Mouse (Mus musculus) forebrain, embryonic 11.5 days (tissue): ENCODE data around the gene Scyl3. TPM values are rescaled to one million over a fixed set of nuclear protein-coding genes. Genes with fewer than 3 reads are reported as not detected.

Experiments used
- ATAC-seq: fragments of 200-750 bp; cut with Nextera tagmentation; replicated peaks from 2 replicates; pipeline ENCODE4 v1.8.0; 2017; ENCODE audit warnings: moderate TSS enrichment; ENCODE audit not compliant: low FRiP score
- DNase-seq: peaks from one replicate; pipeline ENCODE4 v3.0.0-alpha.2; 2017; ENCODE audit warnings: low spot score
- H3K27ac ChIP-seq: fragments of 300-500 bp; sonication (generic); 2 replicates; pipeline ENCODE4 v1.5.1; 2014; ENCODE audit warnings: low read depth, low read length
- H3K27me3 ChIP-seq: fragments of 300-500 bp; sonication (generic); 2 replicates; pipeline ENCODE4 v1.6.1; 2014; ENCODE audit warnings: mild to moderate bottlenecking, low read length, mixed read lengths; ENCODE audit not compliant: control insufficient read depth, insufficient read depth
- H3K36me3 ChIP-seq: fragments of 300-500 bp; sonication (generic); 2 replicates; pipeline ENCODE4 v1.6.1; 2014; ENCODE audit warnings: mild to moderate bottlenecking, low read length, moderate library complexity, mixed read lengths; ENCODE audit not compliant: control insufficient read depth, insufficient read depth
- H3K4me1 ChIP-seq: fragments of 300-500 bp; sonication (generic); replicated peaks from 2 replicates; pipeline ENCODE4 v1.6.1; 2014; ENCODE audit warnings: low read length, mixed read lengths; ENCODE audit not compliant: control insufficient read depth, insufficient read depth
- H3K4me2 ChIP-seq: fragments of 300-500 bp; sonication (generic); 2 replicates; pipeline ENCODE4 v1.6.1; 2014; ENCODE audit warnings: low read depth, mild to moderate bottlenecking, low read length, moderate library complexity, mixed read lengths; ENCODE audit not compliant: severe bottlenecking
- H3K4me3 ChIP-seq: fragments of 300-500 bp; sonication (generic); 2 replicates; pipeline ENCODE4 v1.5.1; 2014; ENCODE audit warnings: low read depth, low read length
- H3K9ac ChIP-seq: fragments of 300-500 bp; sonication (generic); 2 replicates; pipeline ENCODE4 v1.6.1; 2014; ENCODE audit warnings: low read length
- H3K9me3 ChIP-seq: fragments of 300-500 bp; sonication (generic); 2 replicates; pipeline ENCODE4 v1.6.1; 2016; ENCODE audit warnings: low read length, mixed read lengths; ENCODE audit not compliant: control insufficient read depth
- WGBS: fragments of 180-500 bp; shearing (Covaris S2); extraction: QIAGEN DNeasy Blood & Tissue Kit; methylation state at CpG from one replicate; pipeline ENCODE4 v1.1.7; 2014; 5-methylcytosine and 5-hydroxymethylcytosine counted together
- polyA plus RNA-seq: library from polyadenylated mRNA; unstranded; fragments of >200 nt; fragmentation: Nextera tagmentation; extraction: Ambion mirVana; gene quantifications from 2 replicates; pipeline ENCODE4 v1.2.1, GENCODE M21; 2014

Gene Scyl3
- polyA plus RNA-seq, 1 experiment from 2014 or later: 20.1 TPM

DNA sequence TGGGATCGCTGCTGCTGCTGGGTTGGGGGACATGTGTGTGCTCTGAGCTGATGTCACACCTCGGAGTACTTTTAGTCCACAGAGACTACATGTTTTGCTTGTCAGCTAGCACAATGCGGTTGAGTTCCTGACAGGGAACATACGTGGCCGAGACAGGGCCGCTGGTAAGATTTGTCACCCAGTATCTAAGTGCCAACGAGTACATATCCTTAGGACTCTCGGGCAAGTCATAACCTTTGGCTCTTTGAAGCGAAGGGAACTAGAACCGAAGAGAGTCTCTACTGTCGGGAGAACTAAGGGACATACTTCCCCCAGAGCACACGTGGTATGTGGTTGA, 1.5 kb downstream of the Scyl3 start:
- Histone ChIP-seq H3K36me3 (no peaks in the 10 kb centered on the region), H3K4me2 (peak overlapping the region; percentile 64), H3K27ac (no peak overlapping the region), H3K27me3 (no peaks in the 10 kb centered on the region), H3K9me3 (no peaks in the 10 kb centered on the region), H3K4me1 (peaks cover 3% of the 10 kb centered on the region; the same call in 1 of the 2 replicates), H3K9ac (peak overlapping the region; percentile 93), H3K4me3 (peak overlapping the region; percentile 89)
- ATAC-seq (no peak), DNase-seq (no peak)
- WGBS: 9% methylated on average over 12 of the region's 12 CpGs

- DNase-seq (no peak), ATAC-seq (no peak)
- Histone ChIP-seq H3K4me2 (no peak overlapping the region), H3K36me3 (no peaks in the 10 kb centered on the region), H3K9me3 (no peaks in the 10 kb centered on the region), H3K9ac (no peak overlapping the region), H3K27ac (no peak overlapping the region), H3K27me3 (no peaks in the 10 kb centered on the region), H3K4me1 (peaks cover 3% of the 10 kb centered on the region; the same call in 1 of the 2 replicates), H3K4me3 (no peak overlapping the region)
- 82% methylated on average over 8 of the region's 8 CpGs for WGBS
Observed at GRCm38 (mm10) chr1:163931801-163932200, 2.9 kb downstream of the Scyl3 start.

GRCm38 (mm10) chr1:163934591-163934990, 5.7 kb downstream of the Scyl3 start:
- no peak for DNase-seq
- H3K36me3 ChIP-seq: no peaks in the 10 kb centered on the region
- peaks cover 3% of the 10 kb centered on the region; the same call in 1 of the 2 replicates for H3K4me1 ChIP-seq
- H3K9me3 ChIP-seq: no peaks in the 10 kb centered on the region
- no peak overlapping the region for H3K27ac ChIP-seq
- no peaks in the 10 kb centered on the region for H3K27me3 ChIP-seq
- no peak overlapping the region for H3K4me2 ChIP-seq
- no peak overlapping the region for H3K4me3 ChIP-seq
- 93% methylated on average over 2 of the region's 2 CpGs for WGBS
- ATAC-seq: no peak
- H3K9ac ChIP-seq: no peak overlapping the region

DNA sequence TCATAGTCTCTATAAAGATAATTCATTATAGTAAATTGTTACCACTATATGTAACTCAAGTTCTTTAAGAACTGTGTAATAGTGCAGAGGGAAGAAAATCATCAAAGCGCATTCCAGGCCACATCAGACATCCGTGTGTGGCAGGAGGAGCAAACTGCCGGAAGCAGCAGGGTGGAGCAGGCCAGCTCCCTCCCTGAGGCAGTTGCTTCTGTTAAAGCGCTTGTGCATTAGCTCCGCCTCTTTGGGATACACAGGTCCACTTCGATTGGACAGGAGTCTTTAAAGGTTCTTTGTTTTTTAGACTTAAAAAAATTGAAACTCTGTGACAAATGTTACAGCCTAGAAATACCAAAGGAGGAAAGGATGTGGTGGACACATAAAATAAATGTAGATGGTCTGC, 13.2 kb downstream of the Scyl3 start:
- WGBS: 78% methylated on average over 6 of the region's 6 CpGs
- H3K4me2 ChIP-seq: no peak overlapping the region
- DNase-seq (no peak), ATAC-seq (no peak)
- H3K4me1 ChIP-seq: no peaks in the 10 kb centered on the region
- no peak overlapping the region for H3K4me3 ChIP-seq
- no peaks in the 10 kb centered on the region for H3K27me3 ChIP-seq
- H3K9me3 ChIP-seq: no peaks in the 10 kb centered on the region
- H3K9ac ChIP-seq: no peak overlapping the region
- no peak overlapping the region for H3K27ac ChIP-seq
- H3K36me3 ChIP-seq: peaks cover 2% of the 10 kb centered on the region; the same call in 1 of the 2 replicates

GRCm38 (mm10) chr1:163953396-163953795, 24.5 kb downstream of the Scyl3 start:
- Histone ChIP-seq H3K9ac (no peak overlapping the region), H3K4me1 (no peaks in the 10 kb centered on the region), H3K4me3 (no peak overlapping the region), H3K9me3 (no peaks in the 10 kb centered on the region), H3K27ac (no peak overlapping the region), H3K4me2 (no peak overlapping the region), H3K36me3 (peaks cover 7% of the 10 kb centered on the region; the same call in 1 of the 2 replicates), H3K27me3 (no peaks in the 10 kb centered on the region)
- WGBS: 85% methylated on average over 2 of the region's 2 CpGs
- DNase-seq: no peak
- ATAC-seq: no peak

DNA sequence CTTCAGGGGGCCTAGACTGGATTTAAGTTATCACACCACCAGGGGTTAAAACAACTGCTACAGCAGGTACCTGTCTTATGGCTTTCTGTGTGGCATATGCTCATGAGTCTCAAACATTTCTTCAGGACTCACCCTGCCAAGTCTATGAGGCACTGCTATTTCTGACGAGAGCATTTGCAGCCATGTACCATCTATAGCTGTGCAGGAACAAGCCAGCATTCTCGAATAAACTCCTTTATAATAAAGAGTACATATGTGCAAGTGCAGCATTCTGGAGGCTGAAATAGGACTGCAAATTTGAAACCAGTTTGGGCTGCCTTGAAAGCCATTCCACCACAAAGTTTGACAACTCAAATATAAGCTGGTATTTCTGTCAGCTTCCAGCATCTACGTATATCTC, 29.1 kb downstream of the Scyl3 start:
- Histone ChIP-seq H3K4me1 (no peaks in the 10 kb centered on the region), H3K36me3 (peaks cover 5% of the 10 kb centered on the region; the same call in 1 of the 2 replicates), H3K9me3 (no peaks in the 10 kb centered on the region), H3K4me2 (no peak overlapping the region), H3K27ac (no peak overlapping the region), H3K4me3 (no peak overlapping the region), H3K9ac (no peak overlapping the region), H3K27me3 (no peaks in the 10 kb centered on the region)
- WGBS: 86% methylated on average over 3 of the region's 3 CpGs
- ATAC-seq (no peak), DNase-seq (no peak)

DNA sequence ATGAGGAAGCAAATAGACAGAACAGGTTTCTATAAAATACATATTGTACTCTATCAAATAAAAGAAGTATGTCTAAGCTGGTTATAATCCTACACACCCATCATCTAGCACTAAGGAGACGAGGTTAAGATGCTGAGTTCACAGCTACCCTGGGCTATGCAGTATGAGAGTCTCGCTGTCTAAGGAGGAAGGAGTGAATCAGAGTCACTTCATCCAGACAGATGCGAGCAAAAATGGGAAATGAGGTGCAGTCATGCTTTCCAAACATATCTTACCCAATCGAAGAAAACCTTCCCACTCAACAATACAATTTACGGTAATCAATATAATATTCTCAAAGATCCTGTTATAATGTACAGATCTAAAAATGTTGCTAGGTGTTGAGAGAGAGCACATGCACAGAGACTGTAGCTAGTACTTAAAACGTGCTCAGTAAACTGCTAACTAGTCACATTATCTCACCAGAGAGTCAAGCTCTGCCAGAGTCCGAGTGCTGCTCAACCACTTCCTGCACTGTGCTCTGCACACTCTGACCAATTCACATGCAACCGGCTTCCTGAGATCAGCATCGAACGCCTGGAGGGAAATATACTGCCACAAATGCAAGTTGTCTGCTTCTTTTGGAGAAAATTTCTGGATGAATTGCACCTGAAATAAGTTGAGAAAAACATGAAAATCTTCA, 35.2 kb downstream of the Scyl3 start:
- no peaks in the 10 kb centered on the region for H3K27me3 ChIP-seq
- H3K9ac ChIP-seq: no peak overlapping the region
- no peak overlapping the region for H3K4me3 ChIP-seq
- no peak for ATAC-seq
- WGBS: 91% methylated on average over 10 of the region's 10 CpGs
- DNase-seq: no peak
- no peaks in the 10 kb centered on the region for H3K4me1 ChIP-seq
- H3K4me2 ChIP-seq: no peak overlapping the region
- no peaks in the 10 kb centered on the region for H3K9me3 ChIP-seq
- no peak overlapping the region for H3K27ac ChIP-seq
- no peaks in the 10 kb centered on the region for H3K36me3 ChIP-seq

DNA sequence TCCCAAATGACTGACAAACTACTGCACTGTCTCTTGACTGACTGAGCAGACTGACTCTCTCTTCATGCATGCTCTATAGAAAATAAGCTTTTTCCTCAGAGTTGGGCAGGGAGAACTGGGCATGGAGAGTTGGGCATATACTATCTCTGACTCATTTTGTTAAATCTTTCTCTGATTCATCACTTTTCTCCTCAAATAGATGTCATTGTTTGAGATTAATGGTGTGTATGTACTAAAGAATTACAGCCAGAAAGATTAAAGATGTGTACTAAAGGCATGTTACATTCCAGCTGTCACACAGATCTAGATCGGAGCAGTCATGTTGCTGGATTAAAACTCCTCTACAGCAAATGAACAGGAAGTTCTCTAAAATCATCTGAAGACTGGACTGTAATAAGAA, 45.6 kb downstream of the Scyl3 start:
- no peaks in the 10 kb centered on the region for H3K9me3 ChIP-seq
- no peak overlapping the region for H3K4me3 ChIP-seq
- H3K4me2 ChIP-seq: no peak overlapping the region
- H3K36me3 ChIP-seq: no peaks in the 10 kb centered on the region; the same call in 1 of the 2 replicates
- no peaks in the 10 kb centered on the region for H3K4me1 ChIP-seq
- DNase-seq (no peak), ATAC-seq (no peak)
- no peak overlapping the region for H3K27ac ChIP-seq
- WGBS: 89% methylated on average over 1 of the region's 1 CpGs
- no peak overlapping the region for H3K9ac ChIP-seq
- no peaks in the 10 kb centered on the region for H3K27me3 ChIP-seq

DNA sequence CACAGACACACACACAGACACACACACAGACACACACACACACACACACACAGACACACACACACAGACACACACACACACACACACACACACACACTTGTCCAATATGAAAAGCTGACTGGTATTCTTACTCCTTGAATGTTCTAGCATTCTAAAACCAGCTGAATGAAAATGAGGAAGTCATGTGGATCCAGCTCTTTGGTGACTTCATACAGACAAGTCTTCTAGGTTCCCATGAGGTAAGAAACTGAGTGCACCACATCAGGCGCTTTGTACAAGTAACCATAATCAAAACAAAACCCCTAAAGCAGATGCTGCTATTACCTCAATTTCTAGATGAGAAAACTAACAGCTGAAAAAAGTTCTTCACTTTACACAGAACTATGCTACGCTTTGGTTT, 46.2 kb downstream of the Scyl3 start:
- Histone ChIP-seq H3K36me3 (no peaks in the 10 kb centered on the region; the same call in 1 of the 2 replicates), H3K4me2 (no peak overlapping the region), H3K4me1 (no peaks in the 10 kb centered on the region), H3K4me3 (no peak overlapping the region), H3K27me3 (no peaks in the 10 kb centered on the region), H3K9ac (no peak overlapping the region), H3K27ac (no peak overlapping the region), H3K9me3 (no peaks in the 10 kb centered on the region)
- no peak for ATAC-seq
- DNase-seq: no peak
- WGBS: 89% methylated on average over 2 of the region's 2 CpGs
